Mouse (Mus musculus): ENCODE results near the gene Psmb1. TPM values are rescaled to one million over a fixed set of nuclear protein-coding genes. Genes with fewer than 3 reads are reported as not detected.
"Not testable (repeated sequence)": the region's sequence is repeated elsewhere in the genome, so short reads cannot be mapped to it uniquely, and the experiment has no call there.

Psmb1 gene
- total RNA-seq, 2 experiments from 2014 or later = 160 to 213 TPM

DNA sequence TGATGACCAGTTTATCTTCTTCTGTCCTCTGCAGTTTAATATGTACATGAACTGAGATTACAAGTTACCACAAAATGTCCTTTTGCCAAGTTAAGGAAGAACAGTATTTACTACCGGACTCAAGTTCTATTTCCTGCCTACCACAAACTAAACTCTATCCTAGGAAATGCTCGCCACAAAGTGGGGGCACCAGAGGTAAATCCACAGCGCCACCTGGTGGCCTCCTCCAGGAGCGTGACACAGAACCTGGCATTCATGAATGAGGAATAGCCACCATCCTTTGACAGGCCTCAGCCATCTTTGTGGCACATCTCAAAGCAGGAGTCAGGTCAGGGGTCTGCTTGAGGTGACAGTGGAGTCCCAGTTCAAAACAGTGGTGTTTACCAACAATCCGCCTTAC, 31.9 kb downstream of the Psmb1 start:
- peak; percentile 97 for ATAC-seq (replicated peaks; ENCODE audit: poor library complexity, severe bottlenecking)

DNA sequence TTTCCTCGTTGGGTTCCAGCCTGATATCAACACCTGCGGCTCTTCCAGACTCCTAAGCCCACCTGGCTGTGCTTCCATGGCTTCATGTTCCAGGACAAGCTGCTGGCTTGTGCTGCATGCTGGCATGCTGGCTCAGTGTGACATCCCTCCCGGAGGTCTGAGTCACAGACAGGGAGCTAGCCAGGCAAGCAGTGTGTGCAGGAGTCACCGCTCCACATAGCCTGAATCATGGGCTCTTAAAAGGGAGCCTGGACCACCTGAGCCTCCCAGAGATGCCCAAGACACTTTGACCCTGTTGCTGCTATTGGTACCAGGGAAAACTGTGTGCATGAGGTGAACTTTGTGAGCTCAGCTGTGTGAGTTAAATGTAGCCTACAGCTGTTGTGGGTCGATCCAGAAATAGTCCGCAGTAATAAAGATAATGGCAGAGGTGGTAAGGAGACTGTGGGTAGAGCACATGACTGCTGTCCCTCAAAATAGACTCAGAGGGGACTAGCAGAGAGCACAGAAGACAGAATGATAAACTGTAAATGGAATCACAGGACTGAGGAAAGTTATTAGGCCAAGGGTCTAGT, 37.5 kb downstream of the Psmb1 start:
- no peak for ATAC-seq (replicated peaks; ENCODE audit: poor library complexity, severe bottlenecking)

DNA sequence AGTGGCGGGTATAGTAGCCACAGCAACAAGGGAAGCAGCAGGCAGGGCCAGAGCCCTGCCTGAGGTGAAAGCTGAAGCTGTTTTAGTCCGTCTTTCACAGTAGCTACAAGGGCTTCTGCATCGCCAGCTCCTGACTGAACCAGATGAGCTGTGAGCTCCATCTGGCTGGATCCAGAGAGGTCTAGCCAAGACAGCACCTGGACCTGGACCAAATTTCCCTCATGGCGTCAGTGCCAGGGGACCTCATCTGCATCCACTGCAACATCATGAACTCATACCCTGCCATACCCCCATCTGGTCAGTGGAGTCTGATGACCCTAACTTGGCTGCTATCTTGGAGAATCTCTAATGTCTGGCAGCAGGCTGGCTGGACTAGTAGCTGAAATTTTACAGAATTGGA, 39.8 kb downstream of the Psmb1 start:
- no peak for ATAC-seq (replicated peaks; ENCODE audit: poor library complexity, severe bottlenecking)

DNA sequence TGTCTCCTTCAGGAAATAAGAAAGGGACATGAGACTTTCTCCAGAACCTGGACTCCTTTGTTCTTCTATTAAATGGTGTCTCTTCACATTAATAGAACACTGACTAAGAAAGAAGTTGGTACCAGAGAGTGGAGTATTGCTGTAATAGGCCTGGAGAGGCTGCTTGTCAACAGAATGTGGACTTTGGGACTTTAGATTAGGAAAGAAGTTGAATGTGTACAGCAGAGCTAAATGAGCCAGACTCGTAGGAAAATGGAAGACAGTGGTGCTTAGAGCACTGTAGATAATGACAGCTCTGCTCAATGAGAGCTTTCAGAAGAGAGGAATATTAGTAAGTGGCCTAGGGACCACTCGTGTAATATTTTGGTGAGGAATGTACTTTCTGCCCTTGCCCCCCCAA, 43.0 kb downstream of the Psmb1 start:
- no peak for ATAC-seq (replicated peaks; ENCODE audit: poor library complexity, severe bottlenecking)

DNA sequence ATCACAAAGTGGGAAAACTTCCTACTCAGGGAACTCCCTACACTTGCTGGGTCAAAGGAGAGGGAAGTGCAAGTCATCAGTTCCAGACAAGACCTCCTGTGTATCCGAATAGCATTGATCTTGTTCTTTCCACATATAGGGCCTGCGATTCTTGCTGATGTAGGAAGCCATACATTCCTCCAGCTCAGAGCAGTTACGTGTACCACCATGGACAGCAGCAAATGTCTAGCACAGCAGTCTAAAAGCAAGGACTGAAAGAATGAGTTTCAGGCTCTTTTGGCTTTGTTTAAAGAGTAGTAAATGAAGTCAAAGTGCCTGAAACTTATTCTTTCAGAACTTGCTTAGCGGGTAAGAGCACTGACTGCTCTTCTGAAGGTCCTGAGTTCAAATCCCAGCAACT, 44.3 kb downstream of the Psmb1 start:
- ATAC-seq (replicated peaks; ENCODE audit: poor library complexity, severe bottlenecking) = no peak

DNA sequence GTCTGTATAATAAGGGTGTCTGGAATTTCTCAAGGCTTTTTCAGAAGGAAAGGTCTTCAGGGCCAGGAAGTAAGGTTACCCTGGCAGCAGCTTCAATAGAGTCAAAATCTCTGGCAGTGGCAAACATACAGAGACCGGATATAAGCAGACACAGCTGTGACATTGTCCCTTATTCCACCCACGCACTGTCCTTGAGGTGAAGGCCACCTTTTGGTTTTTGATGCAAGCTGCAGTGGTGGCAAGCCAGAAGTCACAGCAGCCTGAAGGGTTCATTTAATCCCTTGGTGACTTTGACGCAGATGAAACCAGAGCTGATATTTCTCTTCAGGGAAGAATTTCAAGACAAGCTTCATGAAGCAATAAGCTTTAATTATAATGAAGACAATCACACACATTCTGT, 49.9 kb downstream of the Psmb1 start:
- no peak for ATAC-seq (replicated peaks; ENCODE audit: poor library complexity, severe bottlenecking)

DNA sequence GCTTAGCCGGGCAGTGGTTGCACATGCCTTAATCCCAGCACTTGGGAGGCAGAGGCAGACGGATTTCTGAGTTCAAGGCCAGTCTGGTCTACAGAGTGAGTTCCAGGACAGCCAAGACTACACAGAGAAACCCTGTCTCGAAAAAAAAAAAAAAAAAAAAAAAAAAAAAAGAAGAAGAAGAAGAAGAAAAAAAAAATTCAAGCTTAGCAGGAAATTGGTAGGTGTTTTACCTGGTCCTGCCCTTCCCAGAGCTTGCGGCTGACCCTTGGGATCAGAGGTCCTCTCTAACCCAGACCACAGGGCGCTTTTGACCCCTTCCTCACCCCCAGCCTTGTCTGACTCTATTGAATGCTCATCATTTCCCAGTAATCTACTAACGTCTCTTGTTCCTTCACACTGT, 50.4 kb downstream of the Psmb1 start:
- ATAC-seq (replicated peaks; ENCODE audit: poor library complexity, severe bottlenecking) = not testable (repeated sequence)

DNA sequence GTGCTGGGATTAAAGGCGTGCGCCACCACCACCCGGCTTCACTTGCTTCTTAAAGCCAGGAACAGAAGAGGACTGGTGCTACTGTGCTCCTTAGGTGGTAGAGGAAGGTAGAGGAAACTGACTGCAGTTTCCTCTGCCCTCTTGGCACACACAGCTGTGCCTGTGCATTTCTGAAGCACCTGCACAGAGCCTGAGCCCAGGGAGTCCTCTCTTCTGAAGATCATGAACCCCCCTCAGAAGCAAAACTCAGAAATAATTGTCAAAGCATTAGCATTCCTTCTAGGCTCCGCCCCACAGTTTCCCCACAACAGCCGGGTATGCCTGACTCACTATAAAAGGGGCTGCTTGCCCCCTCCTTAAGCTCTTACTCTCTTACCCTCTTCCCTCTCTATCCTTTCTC, 51.7 kb downstream of the Psmb1 start:
- ATAC-seq (replicated peaks; ENCODE audit: poor library complexity, severe bottlenecking) = no peak

DNA sequence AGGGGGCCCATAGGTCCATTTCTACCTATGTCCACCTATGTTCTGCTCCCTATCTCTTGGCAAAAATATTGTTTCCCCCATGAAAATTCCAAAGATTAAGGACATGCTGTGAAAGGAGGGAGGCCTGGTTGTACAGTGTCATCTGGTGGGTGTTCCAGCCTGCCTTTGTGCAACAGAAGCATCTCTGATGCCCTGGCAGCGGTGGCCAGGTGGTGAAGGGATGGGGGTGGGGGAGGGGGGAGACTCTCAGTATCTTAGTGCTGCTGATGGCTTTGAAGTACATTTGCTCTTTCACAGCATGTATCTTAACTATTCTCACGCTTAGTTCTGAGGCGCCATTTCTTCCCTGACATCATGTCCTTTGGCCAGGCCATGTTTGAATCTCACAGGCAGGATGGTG, 54.1 kb downstream of the Psmb1 start:
- no peak for ATAC-seq (replicated peaks; ENCODE audit: poor library complexity, severe bottlenecking)

DNA sequence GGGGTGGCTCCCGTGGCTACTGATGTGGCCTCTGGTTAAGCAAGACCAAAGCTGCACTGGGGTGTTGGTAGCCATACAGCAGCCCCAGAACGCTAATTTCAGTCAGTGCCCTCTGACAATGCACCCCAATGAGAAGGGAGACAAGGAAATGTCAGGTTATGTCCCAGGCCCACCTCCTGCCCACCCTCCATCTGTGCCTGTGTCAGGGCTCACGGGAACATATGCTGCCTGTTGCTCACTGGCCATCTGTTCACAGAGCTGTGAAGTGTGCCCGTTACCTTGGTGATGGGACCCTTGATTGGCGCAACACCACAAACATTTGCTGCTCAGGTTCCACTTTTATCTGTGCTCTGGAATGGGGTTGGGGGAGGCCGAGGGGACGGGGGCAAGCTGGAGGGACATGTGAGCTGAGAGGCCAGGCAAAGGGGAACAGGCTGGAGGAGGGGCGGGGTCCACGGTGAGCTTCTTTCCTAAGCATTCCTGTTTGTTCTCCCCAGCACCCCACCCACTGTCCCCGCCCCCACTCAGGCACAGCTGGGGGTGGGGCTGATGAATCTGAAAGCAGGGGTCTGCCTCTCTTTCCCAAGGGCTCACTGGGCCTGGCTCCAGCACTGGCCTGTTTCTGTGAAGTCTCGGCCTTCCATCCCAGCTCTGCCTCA, 59.0 kb downstream of the Psmb1 start:
- peak; percentile 78 for ATAC-seq (replicated peaks; ENCODE audit: poor library complexity, severe bottlenecking)

DNA sequence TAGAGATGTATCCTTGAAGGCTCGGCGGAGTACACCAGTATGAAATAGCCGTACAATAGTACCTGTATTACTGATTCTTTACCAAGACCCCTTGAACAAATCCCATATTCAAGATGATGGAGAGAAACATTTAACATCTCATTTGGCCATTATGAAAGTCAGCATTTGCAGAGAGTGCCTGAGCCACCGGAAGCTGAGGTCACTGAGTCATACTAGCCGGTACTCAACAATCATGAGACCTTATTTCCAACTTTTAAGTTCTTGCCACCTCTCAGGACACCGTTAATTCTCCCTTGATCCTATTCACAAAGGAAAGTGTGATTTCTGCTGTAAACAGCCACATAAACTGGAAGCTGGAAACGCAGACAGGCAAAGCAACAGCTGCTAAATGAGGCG, 59.5 kb downstream of the Psmb1 start:
- ATAC-seq (replicated peaks; ENCODE audit: poor library complexity, severe bottlenecking) = peak; percentile 77

DNA sequence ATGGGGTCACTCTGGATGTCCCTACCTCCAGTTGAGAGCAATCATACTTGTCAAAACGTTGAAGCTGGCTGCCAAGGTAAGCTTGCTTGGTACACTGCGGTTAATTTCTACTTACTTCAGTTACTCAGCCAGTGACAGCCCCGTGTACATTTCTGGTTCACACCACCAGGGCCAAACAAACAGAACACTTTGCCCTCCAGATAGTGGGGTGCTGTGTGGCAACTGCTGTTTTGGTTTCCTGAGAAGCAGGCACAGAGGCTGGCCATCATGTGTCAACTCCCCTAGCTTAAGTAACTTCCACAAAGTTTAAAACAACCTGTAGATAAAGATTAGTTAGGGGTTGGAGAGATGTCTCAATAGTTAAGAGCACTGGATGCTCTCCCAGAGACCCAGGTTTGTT, 64.8 kb downstream of the Psmb1 start:
- peak; percentile 90 for ATAC-seq (replicated peaks; ENCODE audit: poor library complexity, severe bottlenecking)

DNA sequence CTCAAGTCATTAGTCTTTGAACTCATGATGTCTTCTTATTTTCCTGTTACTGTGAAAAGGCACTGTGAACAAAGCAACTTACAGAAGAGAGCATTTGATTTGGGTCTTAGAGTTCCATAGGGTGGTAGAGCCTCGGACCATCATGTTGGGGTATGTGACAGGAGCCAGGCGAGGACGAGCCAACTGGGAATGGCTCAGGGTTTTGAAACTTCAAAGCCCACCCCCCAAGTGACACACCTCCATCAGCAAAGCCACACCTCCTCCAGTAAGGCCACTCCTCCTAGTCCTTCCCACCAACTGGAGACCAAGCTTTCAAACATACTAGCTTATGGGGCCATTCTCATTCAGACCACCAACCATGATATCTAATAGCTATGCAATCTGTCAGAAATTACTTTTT, 67.5 kb downstream of the Psmb1 start:
- ATAC-seq (replicated peaks; ENCODE audit: poor library complexity, severe bottlenecking) = no peak

DNA sequence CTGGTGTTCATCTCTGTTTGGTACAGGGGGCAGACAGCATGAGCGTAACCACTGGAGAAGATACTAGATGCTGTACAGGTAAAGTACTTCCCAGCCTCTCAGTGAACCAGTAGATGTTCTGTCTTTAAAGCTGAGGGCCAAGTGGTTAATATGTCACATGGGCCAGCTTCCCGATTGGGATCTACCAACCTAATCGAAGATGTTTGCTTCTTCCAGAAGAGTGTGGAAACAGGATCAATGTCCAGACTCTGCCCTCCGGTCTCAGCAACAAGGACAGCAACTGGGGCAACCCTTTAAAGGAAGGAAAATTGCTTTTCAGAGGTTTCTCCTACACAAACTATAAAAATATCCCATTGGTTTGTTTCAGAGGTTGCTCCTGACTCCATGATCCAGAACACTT, 68.0 kb downstream of the Psmb1 start:
- no peak for ATAC-seq (replicated peaks; ENCODE audit: poor library complexity, severe bottlenecking)

DNA sequence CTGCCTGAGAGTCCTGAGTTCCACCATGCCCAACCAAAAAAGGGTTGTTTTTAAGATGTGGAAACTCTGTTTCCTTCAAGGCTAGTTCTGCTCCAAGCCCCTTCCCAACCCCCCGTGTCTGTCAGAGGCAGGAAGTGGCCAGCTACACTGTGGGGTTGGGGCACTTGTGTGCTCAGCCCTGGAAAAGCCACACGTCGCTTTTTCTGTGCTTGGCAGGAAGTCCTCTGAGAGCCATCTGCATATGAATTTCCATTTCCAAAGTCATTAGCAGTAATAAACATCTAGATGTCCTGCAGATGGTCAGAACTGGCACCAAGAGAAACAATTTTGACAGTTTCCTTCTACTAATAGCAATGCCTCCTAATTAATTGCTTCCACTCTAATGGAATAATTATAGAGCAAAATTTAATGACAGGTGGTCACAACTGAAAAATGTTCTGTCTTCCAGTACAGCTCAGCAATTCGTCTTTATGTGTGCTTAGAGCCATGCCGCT, 68.5 kb downstream of the Psmb1 start:
- peak; percentile 72 for ATAC-seq (replicated peaks; ENCODE audit: poor library complexity, severe bottlenecking)

DNA sequence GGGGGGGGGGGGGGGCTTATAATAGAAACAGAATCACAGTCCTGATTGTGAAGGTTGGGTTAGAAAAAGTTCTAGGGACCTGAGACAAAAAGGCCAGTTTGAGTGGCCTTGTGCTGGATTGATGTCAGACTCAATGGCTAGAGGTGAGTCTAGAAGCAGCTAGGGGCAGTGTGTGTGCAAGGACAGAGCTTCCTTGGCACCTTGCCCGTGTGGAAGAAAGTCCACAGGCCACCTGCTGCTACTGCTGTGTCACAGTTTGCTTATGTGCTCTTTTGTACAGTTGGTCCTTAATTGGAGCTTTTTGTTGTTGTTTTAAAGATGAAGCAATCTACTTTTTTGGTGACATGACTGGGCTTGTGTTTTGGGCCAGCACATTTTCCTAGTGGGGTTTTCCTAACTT, 69.6 kb downstream of the Psmb1 start:
- peak; percentile 17; the same call in 1 of the 2 replicates for ATAC-seq (replicated peaks; ENCODE audit: poor library complexity, severe bottlenecking)

DNA sequence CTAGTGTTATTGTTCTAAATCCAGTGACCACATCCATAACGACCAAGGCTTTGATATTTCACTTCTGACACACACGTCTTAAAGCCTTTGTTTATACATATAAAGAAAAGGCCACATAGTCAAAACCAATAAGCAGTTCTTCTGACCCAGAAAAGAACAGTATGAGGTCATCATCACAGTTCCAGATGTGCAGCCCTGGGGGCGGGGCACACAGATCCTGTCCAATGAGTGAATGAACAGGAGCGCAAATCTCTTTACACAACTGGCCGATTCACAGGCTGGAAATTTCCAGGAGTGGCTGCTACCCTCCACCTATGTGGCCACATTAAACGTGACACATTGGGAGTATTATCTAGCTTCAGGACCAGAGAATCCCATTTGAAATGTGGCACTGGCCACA, 70.1 kb downstream of the Psmb1 start:
- no peak for ATAC-seq (replicated peaks; ENCODE audit: poor library complexity, severe bottlenecking)

DNA sequence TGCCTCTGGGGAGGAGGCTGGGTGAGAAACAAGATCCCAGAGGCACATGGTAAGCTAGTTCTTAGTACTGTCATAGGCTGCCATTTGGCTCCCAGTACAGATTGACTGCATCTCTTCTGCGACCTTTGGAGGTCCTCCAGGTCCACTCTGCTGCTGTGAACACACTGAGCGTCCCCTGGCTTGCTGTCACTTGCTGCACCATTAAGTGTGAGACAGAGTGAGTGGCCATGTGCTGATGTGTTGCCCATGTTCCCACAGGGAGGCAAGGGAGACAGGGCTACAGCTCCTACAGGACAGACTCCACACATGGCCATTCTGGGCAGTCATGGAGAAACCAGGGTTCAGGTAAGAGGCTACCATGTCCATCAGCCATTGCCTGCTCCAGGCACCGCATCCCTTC, 73.6 kb downstream of the Psmb1 start:
- no peak for ATAC-seq (replicated peaks; ENCODE audit: poor library complexity, severe bottlenecking)

Measured in granulocyte monocyte progenitor cell, adult 5-6 weeks (primary cell).